In the genomic region with DNA sequence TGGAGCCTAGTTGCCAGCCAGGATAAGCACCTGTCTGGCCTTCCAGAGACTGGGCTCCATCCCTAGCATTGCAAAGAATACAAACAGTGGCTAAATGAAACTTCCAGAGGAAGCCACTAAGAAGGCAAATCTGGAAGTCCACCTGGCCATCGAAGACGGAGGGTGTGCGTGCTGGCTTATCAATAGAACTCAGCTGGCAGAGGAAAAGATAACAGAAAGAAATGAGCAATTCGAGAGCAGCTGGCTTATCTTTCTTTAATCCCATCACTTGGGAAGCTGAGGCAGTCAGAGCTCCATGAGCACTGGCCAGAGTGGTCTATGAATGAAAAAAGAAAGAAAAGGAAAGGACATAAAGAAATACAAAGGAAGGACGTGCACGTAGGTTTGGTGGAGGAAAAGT, we compare ENCODE assay signal across 15 mouse cellular contexts.
"Had no signal": no experiment of that assay in that cellular context is flagged by ENCODE, and none has a peak within 500 bp of the region (broad histone marks: within the 10 kb centered on the region; RNA-seq: fewer than 3 reads in every experiment).

No protein-coding gene starts in this region.

- ATAC-seq: intestine, postnatal 0 days; midbrain, embryonic 13.5 days had no signal

- H3K36me3 ChIP-seq: lung, embryonic 15.5 days; midbrain, embryonic 13.5 days had no signal

- H3K4me2 ChIP-seq: lung, embryonic 15.5 days; midbrain, embryonic 13.5 days had no signal

- DNase-seq: kidney, adult 2 months; kidney, postnatal 25 days; layer of hippocampus, postnatal 36 days; lung, adult 18-20 months; lung, postnatal 10 days; lung, postnatal 36 days; thymus, adult 2 months; thymus, postnatal 14 days; thymus, postnatal 4 days had no signal

- H3K27me3 ChIP-seq: lung, embryonic 15.5 days; midbrain, embryonic 13.5 days had no signal

- H3K27ac ChIP-seq: kidney, postnatal 0 days; left cerebral cortex, adult 2 months; lung, embryonic 15.5 days; midbrain, embryonic 13.5 days; stomach, postnatal 0 days had no signal

- H3K4me1 ChIP-seq: lung, embryonic 15.5 days; midbrain, embryonic 13.5 days had no signal

- H3K9ac ChIP-seq: lung, embryonic 15.5 days; midbrain, embryonic 13.5 days had no signal

- H3K9me3 ChIP-seq: lung, embryonic 15.5 days had no signal

- H3K4me3 ChIP-seq: left cerebral cortex, adult 2 months; lung, embryonic 15.5 days; midbrain, embryonic 13.5 days had no signal
